Mouse (Mus musculus) urinary bladder, postnatal 10 days (tissue): Measurements from ENCODE around the gene Smim14.
A peak's percentile ranks its signal among the peaks of the same experiment; 100 is the strongest.
"Not testable (repeated sequence)": the region's sequence is repeated elsewhere in the genome, so short reads cannot be mapped to it uniquely, and the experiment has no call there.

Experiments
- DNase-seq: peaks from one replicate; pipeline ENCODE4 v3.0.0; 2022; ENCODE audit warnings: low spot score

The Smim14 gene

DNA sequence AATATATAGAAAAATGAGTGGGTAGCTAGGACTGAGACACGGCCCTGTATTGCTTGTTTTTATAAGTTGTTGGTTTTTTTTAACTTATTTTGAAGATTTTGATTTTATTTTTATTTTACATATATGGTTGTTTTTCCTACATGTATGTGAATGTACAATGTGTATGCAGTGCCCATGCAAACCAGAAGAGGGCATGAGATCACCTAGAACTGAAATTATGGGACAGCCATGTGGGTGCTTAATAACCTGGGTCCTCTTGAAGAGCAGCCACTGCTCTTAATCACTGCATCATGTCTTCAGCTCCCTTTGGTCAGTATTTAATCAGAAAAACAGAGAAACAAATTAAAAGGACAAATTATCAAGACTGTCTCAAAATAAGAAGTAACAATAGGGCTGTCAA, 15.2 kb downstream of the Smim14 start:
- no peak for DNase-seq

DNA sequence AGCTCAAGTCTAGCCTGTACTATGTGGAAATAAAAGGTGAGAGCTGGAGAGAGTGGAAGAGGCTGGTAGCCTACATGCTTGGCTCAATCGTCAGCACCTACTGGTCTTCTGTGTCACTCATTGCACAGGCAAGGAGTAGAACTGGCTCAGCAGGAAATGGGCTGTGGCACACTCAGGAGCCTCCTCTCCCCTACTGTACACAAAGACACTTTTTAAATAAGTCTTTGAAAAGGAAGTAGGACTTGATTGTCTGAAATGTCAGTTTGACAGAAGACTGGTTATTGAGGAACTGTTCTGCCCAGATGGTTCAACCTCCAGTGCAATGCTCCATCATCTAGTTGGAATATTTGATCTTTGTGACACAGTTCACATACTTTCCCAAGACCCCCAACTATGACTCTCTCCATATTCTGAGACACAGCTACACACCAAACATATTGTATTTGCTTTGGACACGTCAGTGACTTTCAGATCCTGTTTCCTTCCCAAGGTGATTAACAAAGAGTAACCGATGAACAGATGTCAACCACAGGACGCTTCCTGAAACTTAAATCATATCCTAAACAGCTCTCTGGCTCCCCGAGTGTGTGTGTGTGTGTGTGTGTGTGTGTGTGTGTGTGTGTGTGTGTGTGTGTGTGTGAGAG, 22.2 kb downstream of the Smim14 start:
- no peak for DNase-seq

DNA sequence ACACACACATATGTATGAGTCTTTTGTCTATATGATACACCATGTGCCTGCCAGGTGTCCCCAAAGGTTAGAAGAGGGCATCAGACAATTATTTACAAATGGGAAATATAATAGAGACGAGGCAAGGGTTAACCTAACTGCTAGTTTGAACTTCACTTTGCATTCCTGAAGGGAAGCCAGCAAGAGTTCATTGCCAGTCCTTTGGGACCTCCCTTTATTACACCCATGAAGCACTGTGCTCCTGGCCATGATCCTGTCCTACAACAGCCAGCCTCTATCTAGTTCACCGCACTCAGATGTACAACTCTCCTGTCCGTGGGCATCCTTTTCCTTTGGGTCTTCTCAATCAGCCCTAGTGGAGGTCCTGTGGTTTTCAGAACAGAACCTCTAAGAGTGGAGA, 23.5 kb downstream of the Smim14 start:
- no peak for DNase-seq

DNA sequence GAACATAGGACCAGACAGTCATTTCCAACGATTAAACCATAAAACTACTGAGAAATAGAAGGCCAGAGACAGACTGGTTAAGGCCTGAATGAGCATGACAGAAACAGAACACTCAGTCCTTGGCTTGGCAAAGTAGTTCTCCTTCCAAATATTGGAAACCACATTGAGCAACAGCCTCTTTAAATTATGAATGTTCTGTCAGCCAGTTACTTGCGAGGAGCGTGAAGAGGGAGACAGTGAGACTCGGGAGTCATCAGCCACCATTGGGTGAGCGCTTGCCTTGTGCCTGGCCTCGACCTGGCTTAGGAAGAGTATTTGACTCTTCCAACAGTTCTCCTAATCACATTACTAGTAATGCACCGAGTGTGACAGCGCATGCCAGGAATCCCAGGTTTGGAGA, 28.6 kb downstream of the Smim14 start:
- no peak for DNase-seq

DNA sequence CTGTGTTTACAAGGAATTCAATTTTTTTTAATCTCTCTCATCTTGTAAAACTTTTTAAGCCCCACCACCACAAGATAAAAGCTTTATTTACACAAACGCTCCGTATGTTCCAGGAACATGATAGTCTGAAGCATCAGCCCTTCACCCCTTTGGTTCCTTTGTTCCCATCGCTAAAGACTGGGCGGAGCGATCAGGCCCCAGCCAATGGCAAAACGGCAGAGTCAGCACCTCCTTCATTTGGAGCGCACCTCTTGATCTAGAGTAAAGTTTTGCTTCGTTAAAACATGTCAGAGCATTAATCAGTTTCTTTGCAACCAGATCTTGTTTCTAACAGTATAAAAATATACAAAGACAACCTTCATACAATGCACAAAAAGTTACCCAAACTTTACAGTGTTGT, 31.2 kb downstream of the Smim14 start:
- DNase-seq: no peak

DNA sequence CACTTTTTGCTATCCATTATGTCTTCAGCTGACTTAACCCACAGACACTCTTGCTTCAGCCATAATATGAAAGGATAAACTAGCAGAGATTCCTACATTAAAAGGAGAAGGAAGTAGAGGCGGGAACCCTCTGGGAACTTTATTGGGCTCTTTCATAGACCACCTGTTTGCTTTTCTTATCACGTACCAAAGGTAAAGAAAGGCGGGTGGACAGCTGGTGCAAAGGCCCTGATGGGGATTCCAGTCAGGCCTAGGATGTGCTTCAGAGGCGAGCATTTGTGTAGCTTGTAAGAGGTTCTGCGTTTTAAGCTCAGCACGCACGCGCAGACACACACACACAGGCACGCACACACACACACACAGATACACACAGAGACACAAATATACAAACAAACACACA, 35.6 kb downstream of the Smim14 start:
- DNase-seq: no peak

DNA sequence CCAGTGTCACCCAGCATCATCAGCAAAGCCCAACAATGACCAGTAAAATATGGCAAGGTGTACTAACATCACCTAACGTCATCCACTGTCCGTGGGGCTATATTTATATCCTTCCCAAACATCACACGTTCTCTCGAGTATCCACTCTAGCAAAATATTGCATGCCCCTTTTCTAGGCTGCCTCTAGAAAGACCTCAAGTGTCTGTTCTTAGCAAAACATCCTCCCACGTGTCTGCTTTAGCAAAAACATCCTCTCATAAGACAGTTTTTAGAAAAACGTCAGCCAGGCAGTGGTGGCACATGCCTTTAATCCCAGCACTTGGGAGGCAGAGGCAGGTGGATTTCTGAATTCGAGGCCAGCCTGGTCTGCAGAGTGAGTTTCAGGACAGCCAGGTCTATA, 36.8 kb downstream of the Smim14 start:
- no peak for DNase-seq

DNA sequence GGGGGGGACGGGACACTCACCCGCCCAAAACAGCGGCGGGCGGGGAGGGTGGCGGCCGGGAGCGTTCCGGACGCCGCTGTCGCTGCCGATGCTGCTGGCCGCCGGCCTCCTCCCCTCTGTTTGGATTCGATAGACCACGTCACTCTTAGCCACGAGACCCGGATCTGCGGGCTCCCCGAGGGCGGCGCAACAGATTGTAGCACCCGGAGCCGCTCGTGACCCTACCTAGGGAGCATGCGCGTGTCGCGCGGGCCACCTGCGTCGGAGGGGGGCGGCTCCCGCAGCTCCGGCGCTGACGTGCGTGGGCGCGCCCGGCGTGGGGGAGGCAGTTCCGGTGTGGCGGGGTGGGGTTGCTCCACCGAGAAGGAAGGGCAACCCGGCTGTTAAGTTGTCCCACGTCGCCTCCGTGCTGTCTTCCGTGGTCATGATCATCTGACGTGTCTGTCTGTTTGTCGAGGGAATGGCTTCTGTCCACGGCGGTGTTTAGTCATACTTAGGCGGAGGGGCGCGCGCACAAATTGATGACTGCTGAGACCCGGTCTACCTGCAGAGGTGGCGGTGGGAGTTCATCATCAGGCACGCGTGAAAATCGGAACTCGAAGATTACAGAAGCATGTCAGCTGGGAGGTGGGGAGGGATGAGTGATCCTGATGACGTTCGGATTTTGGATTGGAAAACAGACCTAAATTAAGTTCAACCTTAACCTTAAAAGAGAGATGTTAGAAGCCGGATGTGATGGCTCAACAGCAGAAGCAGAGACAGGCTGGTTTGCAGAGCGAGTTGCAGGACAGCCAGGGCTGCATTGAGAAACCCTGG, 44.1 kb downstream of the Smim14 start, which contains the start of gene Gm43552:
TSS of gene Gm43552 (minus strand) at position 118 of the 816 bp plus-strand sequence.
- peak; percentile 82 for DNase-seq

DNA sequence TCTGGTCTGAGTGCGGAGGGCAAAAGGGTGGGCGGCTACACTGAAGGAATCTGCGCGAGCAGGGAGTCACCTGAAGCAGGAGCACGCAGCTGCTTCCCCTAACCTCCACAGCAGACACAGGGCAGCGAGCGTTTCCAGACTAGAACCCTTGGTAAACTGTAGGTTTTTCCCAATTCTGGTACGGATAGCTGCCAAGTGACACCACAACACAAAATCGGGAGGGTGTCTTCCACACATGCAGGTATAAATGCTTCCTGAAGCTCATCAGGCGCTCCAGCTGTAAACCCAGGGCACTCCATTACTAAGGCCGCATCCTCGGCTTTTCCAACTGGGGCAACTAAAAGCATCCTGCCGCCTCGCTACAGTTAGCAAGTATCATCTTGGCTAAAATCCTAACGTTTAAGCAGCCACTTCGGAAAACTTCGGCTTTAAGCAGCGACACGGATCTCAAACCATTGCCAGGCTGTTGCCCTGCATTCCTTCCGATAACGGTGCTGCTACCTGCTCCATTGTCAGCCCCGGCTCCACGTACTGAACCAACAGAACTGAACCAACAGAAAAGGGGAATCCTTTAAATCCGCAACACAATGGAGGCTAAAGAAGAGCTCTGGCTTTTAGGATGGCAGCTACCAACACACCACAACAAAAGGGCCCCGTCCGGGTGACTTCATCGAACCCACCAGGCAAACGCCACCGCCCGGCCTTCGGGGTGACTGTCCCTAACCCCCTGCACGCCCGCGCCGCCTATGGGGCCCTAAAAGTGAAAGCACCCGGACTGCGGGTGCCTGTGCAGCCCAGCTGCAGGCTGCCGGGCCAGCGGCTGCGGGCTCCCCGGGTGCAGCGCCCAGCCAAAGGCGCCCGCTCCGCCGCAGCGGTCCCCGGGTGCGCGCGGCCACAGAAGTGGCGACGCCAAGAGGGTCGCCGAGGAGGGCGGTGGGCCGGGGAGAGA, 44.9 kb downstream of the Smim14 start:
- peak; percentile 34 for DNase-seq

DNA sequence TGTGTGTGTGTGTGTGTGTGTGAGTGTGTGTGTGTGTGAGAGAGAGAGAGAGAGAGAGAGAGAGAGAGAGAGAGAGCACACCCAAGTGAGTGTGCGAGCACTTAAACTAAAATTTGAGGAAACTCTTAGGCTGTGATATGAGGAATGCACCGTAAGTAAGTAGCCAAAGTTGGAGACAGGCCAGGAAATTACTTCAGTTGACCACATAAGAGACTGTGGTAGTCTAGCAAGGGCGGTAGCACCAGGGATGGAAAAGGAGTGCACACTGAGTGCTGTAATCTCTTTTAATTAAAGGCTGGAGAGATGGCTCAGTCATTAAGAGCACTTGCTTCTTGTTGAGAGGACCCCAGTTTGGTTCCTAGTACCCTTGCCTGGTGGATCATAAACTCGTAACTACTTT, 47.2 kb downstream of the Smim14 start:
- no peak for DNase-seq

DNA sequence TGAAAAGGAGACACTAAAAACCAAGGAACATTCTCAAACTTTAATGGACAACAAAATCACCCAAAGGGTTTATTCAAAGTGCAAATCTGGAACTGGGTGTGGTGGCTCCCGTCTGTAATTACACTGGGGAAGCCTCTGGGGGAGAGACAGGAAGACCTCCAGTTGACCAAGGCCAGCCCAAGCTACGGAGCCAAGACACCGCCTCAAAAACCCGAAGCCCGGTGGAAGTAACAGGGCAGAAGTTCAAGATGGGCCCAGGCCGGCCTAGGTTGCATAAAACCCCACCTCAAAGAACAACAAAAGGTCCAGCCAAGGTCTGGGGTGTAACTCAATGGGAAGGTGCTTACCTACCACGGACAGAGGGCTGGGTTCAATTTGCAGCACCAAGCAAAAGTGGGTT, 48.3 kb downstream of the Smim14 start:
- no peak for DNase-seq

DNA sequence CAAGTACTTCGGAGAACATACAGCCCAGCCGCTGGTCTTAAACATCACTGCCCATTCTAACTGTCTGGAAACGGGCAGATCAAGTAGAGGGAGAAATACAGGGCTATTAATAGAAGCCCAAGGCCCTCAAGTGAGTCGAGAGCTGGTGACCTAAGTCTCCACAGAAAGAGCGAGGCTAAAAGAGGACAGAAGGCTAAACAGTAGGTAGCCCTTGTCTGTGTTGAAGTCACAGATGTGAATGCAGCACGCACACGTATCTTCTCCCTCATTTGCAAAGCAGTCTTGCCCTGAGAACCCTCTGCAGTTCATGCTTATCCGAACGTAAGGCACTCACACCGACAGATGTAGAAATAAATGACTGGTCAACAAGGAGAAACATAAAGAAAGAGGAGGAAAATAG, 49.6 kb downstream of the Smim14 start:
- DNase-seq: no peak

DNA sequence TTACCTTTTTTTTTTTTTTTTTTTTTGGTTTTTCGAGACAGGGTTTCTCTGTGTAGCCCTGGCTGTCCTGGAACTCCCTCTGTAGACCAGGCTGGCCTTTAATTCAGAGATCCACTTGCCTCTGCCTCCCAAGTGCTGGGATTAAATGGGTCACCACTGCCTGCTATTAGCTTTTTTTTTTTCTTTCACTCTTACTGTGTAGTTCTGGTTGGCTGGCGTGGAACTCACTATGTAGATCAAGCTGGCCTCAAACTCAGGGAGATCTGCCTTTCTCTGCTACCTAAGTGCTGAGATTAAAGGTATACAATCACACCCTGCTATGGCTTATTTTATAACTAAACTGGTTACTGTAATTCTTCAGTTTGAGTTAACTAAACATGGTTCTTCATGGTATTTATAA, 50.5 kb downstream of the Smim14 start:
- DNase-seq: no peak

DNA sequence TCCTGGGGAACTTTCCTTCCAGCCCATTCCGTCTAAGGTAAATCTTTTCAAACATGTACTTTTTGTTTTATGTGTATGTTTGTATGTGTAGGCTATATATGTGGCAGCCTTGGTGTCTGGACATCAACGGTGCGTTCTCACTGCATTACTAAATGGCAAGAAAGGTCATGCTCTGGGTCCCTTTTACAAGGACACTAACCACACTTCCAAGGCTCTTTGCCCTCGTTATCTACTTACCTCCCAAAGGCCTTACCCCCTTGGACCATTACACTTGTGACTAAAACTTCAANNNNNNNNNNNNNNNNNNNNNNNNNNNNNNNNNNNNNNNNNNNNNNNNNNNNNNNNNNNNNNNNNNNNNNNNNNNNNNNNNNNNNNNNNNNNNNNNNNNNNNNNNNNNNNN, 54.0 kb downstream of the Smim14 start:
- no peak for DNase-seq

DNA sequence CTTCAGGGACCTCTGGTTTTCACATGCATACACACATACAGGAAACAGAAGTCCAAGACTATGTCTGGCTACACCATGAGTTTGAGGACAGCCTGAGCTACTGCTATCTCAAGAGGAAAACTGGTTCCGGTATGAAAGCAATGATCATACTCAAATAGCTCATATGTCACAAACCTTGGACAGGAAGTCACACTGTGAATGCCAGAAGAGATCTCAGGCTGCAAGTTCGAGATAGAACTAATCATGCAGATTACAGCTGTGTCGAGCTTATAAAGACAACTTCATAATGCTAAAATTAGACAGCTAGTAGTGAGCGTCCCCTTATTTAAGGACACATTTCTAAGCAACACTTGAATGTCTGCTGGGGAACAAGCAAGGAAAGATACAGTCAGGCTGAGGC, 56.5 kb downstream of the Smim14 start:
- DNase-seq: no peak

DNA sequence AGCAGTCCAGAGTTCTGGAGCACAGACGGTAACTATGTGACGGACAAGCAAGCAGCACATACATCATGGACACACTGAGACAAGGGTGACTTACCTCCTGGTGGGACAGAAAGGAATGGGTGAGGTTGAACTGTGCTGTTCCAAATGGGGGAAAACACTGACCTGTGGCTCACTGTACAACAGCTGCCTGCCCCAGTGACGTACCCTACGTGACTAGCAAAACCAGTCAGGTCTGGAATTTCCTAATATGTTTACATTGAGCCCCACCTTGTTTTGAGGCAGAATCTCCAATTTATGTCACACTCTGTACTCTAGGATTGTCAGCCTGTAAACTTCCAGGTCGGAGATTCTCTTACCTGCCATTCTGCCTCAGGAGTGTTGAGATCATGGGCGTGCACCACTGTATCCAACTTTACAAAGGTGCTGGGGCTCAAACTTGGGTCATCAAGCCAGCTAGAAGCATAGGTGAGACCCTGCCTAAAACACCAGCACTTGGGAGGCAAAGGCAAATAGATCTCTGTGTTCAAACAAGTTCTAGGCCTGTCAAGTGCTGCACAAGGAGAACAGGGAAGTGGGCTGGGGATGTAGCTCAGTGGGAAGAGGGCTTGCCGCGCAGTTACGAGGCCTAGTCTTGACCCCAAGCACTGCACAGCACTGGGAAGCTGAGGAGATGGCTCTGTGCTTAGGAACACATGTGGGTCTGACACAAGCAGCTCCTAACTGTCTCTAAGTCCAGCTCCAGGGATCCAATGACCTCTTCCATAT, 57.1 kb downstream of the Smim14 start:
- DNase-seq: no peak

DNA sequence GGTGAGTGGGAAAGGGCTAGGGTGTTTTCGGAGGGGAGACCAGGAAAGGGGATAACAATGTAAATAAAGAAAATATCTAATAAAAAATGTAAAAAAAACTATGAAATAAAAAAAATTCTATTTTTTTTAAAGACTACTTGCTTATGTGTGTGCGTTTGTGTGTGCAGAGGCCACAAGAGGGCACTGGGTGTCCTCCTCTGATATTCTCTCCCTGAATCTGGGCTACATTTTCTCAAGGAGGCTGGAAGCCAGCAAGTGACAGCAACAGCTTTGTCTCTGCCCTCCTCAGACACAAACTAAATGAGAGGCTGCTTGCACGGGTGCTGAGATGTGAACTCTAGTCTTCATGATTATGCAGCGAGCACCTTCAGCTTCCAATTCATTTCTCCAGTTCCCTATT, 58.8 kb downstream of the Smim14 start:
- DNase-seq: no peak

DNA sequence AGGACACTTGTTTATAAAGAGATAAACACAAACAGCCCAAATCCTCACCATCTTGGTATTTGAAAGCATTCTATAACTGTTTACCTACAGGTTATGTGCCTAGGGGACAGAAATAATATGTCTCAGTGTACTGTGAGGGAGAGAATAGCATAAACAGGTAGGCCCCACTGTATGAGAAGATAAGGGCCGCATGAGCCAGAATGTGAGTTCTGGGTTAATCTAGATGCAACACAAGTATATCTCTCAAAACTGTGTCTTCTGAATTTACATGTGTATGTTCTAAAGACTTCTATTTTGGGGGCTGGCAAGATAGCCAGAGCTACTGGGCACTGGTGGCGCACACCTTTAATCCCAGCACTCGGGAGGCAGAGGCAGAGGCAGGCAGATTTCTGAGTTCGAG, 60.2 kb downstream of the Smim14 start:
- not testable (repeated sequence) for DNase-seq

DNA sequence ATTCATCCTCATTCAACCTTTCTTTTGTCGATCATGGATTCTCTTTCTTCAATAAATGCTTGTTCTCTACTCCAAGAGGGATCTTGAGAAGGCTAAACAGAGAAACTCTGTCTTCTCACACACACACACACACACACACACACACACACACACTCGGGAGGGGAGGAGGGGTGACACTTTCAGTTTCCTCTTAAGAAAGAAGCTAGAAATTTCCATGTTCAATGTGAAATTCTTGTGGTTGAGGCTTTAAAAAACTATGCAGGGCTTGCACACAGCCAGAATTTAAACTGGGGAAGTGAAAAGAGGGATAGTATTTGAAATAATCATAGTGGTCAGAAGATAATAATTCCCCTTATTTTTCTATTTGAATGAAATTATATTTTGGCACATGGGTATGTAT, 61.2 kb downstream of the Smim14 start:
- DNase-seq: no peak

DNA sequence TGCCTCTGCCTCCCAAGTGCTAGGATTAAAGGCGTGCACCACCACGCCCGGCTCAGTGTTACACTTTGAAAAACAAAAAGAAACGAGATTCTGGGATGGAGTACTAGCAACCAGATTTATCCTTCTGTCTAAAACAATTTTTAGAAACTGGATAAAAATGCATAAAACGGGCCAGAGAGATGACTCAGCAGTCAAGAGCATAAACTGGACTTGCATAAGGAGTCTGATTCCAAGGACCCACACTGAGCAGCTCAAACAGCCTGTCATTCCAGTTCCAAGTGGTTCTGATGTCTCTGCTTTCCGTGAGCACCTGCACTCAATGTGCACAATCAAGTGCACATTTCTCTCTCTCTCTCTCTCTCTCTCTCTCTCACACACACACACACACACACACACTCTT, 67.2 kb downstream of the Smim14 start:
- no peak for DNase-seq

DNA sequence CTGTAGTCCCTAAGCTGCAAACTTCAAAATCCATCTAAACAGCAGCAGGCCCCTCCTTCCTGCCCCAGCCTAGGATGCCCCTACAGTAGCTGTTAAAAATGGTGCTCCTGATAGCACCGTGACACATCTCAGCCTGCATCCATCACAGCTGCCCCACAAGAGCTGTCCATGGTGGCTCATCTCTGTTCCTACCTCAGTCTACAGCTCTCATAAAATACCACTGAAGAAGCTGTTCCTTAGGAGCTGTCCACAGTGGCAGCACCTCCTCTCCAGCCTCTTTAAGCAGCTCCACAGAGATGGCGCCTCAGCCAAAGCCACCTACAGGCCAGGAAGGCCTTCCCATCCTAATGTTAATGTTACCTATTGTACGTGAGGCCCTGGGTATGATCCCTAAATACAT, 70.1 kb downstream of the Smim14 start:
- no peak for DNase-seq

DNA sequence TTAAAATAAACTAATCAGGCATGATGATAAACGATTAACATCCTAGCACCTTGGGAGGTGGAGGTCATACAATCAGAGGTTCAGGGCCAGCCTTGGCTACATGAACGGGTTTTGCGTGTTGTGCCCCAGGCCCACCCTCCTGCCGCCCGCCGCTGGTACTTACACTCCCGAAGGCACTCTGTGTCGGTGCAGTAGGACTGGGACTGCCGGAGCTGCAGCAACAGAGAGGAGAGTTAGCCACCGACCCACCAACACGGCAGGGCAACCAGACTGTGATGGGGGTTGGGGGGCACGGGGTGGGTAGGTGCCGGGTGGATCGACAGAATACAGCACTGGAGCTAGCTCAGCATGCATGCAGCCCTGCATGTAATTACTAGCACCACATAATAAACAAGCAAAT, 76.6 kb downstream of the Smim14 start:
- DNase-seq: no peak
